Mouse (Mus musculus) midbrain, embryonic 10.5 days (tissue): ENCODE results near the gene C2cd5. TPM values are rescaled to one million over a fixed set of nuclear protein-coding genes. Genes with fewer than 3 reads are reported as not detected.
"Not testable (repeated sequence)": the region's sequence is repeated elsewhere in the genome, so short reads cannot be mapped to it uniquely, and the experiment has no call there.

Experiments used
- DNase-seq: peaks from one replicate; pipeline ENCODE4 v3.0.0-alpha.2; 2017; ENCODE audit warnings: low spot score
- H3K27ac ChIP-seq: fragments of 300-500 bp; sonication (generic); replicated peaks from 2 replicates; pipeline ENCODE4 v1.5.1; 2016; ENCODE audit warnings: mild to moderate bottlenecking
- H3K27me3 ChIP-seq: fragments of 300-500 bp; sonication (generic); 2 replicates; pipeline ENCODE4 v1.6.1; 2016; ENCODE audit warnings: low read depth, mild to moderate bottlenecking; ENCODE audit not compliant: poor library complexity, severe bottlenecking
- H3K36me3 ChIP-seq: fragments of 300-500 bp; sonication (generic); 2 replicates; pipeline ENCODE4 v1.6.1; 2016; ENCODE audit warnings: mild to moderate bottlenecking, moderate library complexity
- H3K4me1 ChIP-seq: fragments of 300-500 bp; sonication (generic); 2 replicates; pipeline ENCODE4 v1.6.1; 2016
- H3K4me3 ChIP-seq: fragments of 300-500 bp; sonication (generic); 2 replicates; pipeline ENCODE4 v1.5.1; 2016; ENCODE audit warnings: mild to moderate bottlenecking, moderate library complexity
- H3K9me3 ChIP-seq: fragments of 300-500 bp; sonication (generic); replicated peaks from 2 replicates; pipeline ENCODE4 v1.6.1; 2016; ENCODE audit warnings: mild to moderate bottlenecking
- WGBS: fragments of 180-500 bp; shearing (Covaris S2); methylation state at CpG from one replicate; pipeline ENCODE4 v1.1.7; 2016; 5-methylcytosine and 5-hydroxymethylcytosine counted together
- polyA plus RNA-seq: library from polyadenylated mRNA; unstranded; fragments of >200 nt; fragmentation: Nextera tagmentation; extraction: Ambion mirVana; gene quantifications from 2 replicates; pipeline ENCODE4 v1.2.1, GENCODE M21; 2016

Gene C2cd5
- polyA plus RNA-seq, 1 experiment from 2014 or later: 35.8 TPM

GRCm38 (mm10) chr6:142993705-142994698, 105.9 kb downstream of the C2cd5 start:
- peak overlapping the region; percentile 23; the same call in 1 of the 2 replicates for H3K27ac ChIP-seq
- DNase-seq: no peak
- peaks cover 26% of the 10 kb centered on the region for H3K4me1 ChIP-seq
- WGBS: 43% methylated on average over 14 of the region's 14 CpGs
- H3K9me3 ChIP-seq: no peaks in the 10 kb centered on the region
- no peaks in the 10 kb centered on the region; the same call in 1 of the 2 replicates for H3K27me3 ChIP-seq
- H3K4me3 ChIP-seq: no peak overlapping the region
- no peaks in the 10 kb centered on the region for H3K36me3 ChIP-seq

- no peak for DNase-seq
- Histone ChIP-seq H3K27ac (0 out of 2 replicates have a peak overlapping the region, but pooled peaks have one; percentile 23), H3K4me3 (no peak overlapping the region), H3K27me3 (no peaks in the 10 kb centered on the region; the same call in 1 of the 2 replicates), H3K36me3 (no peaks in the 10 kb centered on the region), H3K4me1 (peaks cover 26% of the 10 kb centered on the region), H3K9me3 (no peaks in the 10 kb centered on the region)
- WGBS: 63% methylated on average over 2 of the region's 2 CpGs
Measured at GRCm38 (mm10) chr6:142992971-142993370, 107.0 kb downstream of the C2cd5 start.

GRCm38 (mm10) chr6:142992099-142992498, 107.8 kb downstream of the C2cd5 start:
- no peak overlapping the region for H3K4me3 ChIP-seq
- no peaks in the 10 kb centered on the region for H3K36me3 ChIP-seq
- H3K27ac ChIP-seq: no peak overlapping the region
- no peaks in the 10 kb centered on the region; the same call in 1 of the 2 replicates for H3K27me3 ChIP-seq
- peaks cover 26% of the 10 kb centered on the region for H3K4me1 ChIP-seq
- DNase-seq: no peak
- WGBS: 63% methylated on average over 7 of the region's 7 CpGs
- H3K9me3 ChIP-seq: no peaks in the 10 kb centered on the region

- H3K27ac ChIP-seq: no peak overlapping the region
- DNase-seq: no peak
- H3K36me3 ChIP-seq: no peaks in the 10 kb centered on the region
- H3K27me3 ChIP-seq: no peaks in the 10 kb centered on the region; the same call in 1 of the 2 replicates
- H3K4me1 ChIP-seq: peaks cover 26% of the 10 kb centered on the region
- no peak overlapping the region for H3K4me3 ChIP-seq
- WGBS: 55% methylated on average over 7 of the region's 7 CpGs
- no peaks in the 10 kb centered on the region for H3K9me3 ChIP-seq
Measured at GRCm38 (mm10) chr6:142991391-142992059, 108.4 kb downstream of the C2cd5 start.

GRCm38 (mm10) chr6:142990516-142990915, 109.4 kb downstream of the C2cd5 start:
- Histone ChIP-seq H3K4me3 (no peak overlapping the region), H3K4me1 (peaks cover 26% of the 10 kb centered on the region), H3K27ac (no peak overlapping the region), H3K36me3 (no peaks in the 10 kb centered on the region), H3K9me3 (no peaks in the 10 kb centered on the region), H3K27me3 (no peaks in the 10 kb centered on the region; the same call in 1 of the 2 replicates)
- WGBS: 83% methylated on average over 9 of the region's 9 CpGs
- no peak for DNase-seq

GRCm38 (mm10) chr6:142989495-142989894, 110.4 kb downstream of the C2cd5 start:
- WGBS: 93% methylated on average over 13 of the region's 13 CpGs
- DNase-seq: no peak

GRCm38 (mm10) chr6:142988753-142989152, 111.2 kb downstream of the C2cd5 start:
- H3K27ac ChIP-seq: no peak overlapping the region
- no peaks in the 10 kb centered on the region for H3K9me3 ChIP-seq
- no peak overlapping the region for H3K4me3 ChIP-seq
- no peaks in the 10 kb centered on the region; the same call in 1 of the 2 replicates for H3K27me3 ChIP-seq
- peak; percentile 67 for DNase-seq
- 32% methylated on average over 10 of the region's 10 CpGs for whole genome bisulfite sequencing
- peaks cover 20% of the 10 kb centered on the region for H3K4me1 ChIP-seq
- no peaks in the 10 kb centered on the region for H3K36me3 ChIP-seq

More at GRCm38 (mm10) chr6:142989495-142989894, 110.4 kb downstream of the C2cd5 start:
- no peak overlapping the region for H3K4me3 ChIP-seq
- H3K4me1 ChIP-seq: peaks cover 26% of the 10 kb centered on the region
- H3K9me3 ChIP-seq: no peaks in the 10 kb centered on the region
- H3K27me3 ChIP-seq: no peaks in the 10 kb centered on the region; the same call in 1 of the 2 replicates
- H3K27ac ChIP-seq: no peak overlapping the region
- no peaks in the 10 kb centered on the region for H3K36me3 ChIP-seq

- DNase-seq: no peak
- WGBS: 76% methylated on average over 6 of the region's 6 CpGs
- H3K4me1 ChIP-seq: peaks cover 15% of the 10 kb centered on the region
- H3K27me3 ChIP-seq: no peaks in the 10 kb centered on the region; the same call in 1 of the 2 replicates
- no peaks in the 10 kb centered on the region for H3K9me3 ChIP-seq
- H3K4me3 ChIP-seq: no peak overlapping the region
- no peak overlapping the region for H3K27ac ChIP-seq
- no peaks in the 10 kb centered on the region for H3K36me3 ChIP-seq
Measured at GRCm38 (mm10) chr6:142988231-142988630, 111.7 kb downstream of the C2cd5 start.

- H3K36me3 ChIP-seq: no peaks in the 10 kb centered on the region
- no peaks in the 10 kb centered on the region for H3K27me3 ChIP-seq
- WGBS: 75% methylated on average over 6 of the region's 6 CpGs
- H3K9me3 ChIP-seq: no peaks in the 10 kb centered on the region
- H3K4me3 ChIP-seq: no peak overlapping the region
- no peak for DNase-seq
- no peak overlapping the region for H3K27ac ChIP-seq
- H3K4me1 ChIP-seq: peaks cover 13% of the 10 kb centered on the region
Measured at GRCm38 (mm10) chr6:142987616-142988015, 112.3 kb downstream of the C2cd5 start.

- H3K4me3 ChIP-seq, H3K9me3 ChIP-seq, DNase-seq, H3K27me3 ChIP-seq, H3K27ac ChIP-seq, H3K36me3 ChIP-seq, H3K4me1 ChIP-seq: not testable (repeated sequence)
- WGBS: 95% methylated on average over 9 of the region's 9 CpGs
Measured at GRCm38 (mm10) chr6:142986706-142987105, 113.2 kb downstream of the C2cd5 start.

GRCm38 (mm10) chr6:142985561-142986238, 114.2 kb downstream of the C2cd5 start:
- H3K9me3 ChIP-seq, H3K4me3 ChIP-seq, DNase-seq, H3K27me3 ChIP-seq, H3K27ac ChIP-seq, H3K36me3 ChIP-seq, H3K4me1 ChIP-seq: not testable (repeated sequence)
- WGBS: 93% methylated on average over 9 of the region's 9 CpGs
